In genomic region chr6:140102043-140102442, GRCm38 (mm10) we compare ENCODE assay signal across 23 mouse cellular contexts.
DNase-seq lines count a peak whose midpoint lies in the region; ATAC-seq and TF ChIP-seq lines count a peak whose summit lies in the region.
"Had no signal": no experiment of that assay in that cellular context is flagged by ENCODE, and none has a peak within 500 bp of the region (broad histone marks: within the 10 kb centered on the region; RNA-seq: fewer than 3 reads in every experiment).

No protein-coding gene starts in this region.

- no peak for ATAC-seq in limb, embryonic 11.5 days (ENCODE audit: insufficient number of reproducible peaks, low FRiP score, low TSS enrichment, low read depth)
- peak; percentile 57 for ATAC-seq in intestine, embryonic 15.5 days
- peak; percentile 66 for ATAC-seq in stomach, embryonic 16.5 days (ENCODE audit: insufficient read depth, low FRiP score)
- ATAC-seq: activated CD4-positive, CD25-positive, alpha-beta regulatory T cell, adult 4 months; forebrain, embryonic 13.5 days; forebrain, postnatal 0 days had no signal

- no peak overlapping the region for H3K4me3 ChIP-seq in limb, embryonic 11.5 days (ENCODE audit: low read depth, low read length)
- no peak overlapping the region for H3K4me3 ChIP-seq in limb, embryonic 10.5 days
- H3K4me3 ChIP-seq in intestine, embryonic 15.5 days (replicated peaks): no peak overlapping the region
- H3K4me3 ChIP-seq in stomach, embryonic 16.5 days (replicated peaks; ENCODE audit: low read length): no peak overlapping the region
- H3K4me3 ChIP-seq in layer of hippocampus, adult 2 months: no peak overlapping the region
- H3K4me3 ChIP-seq: forebrain, embryonic 13.5 days; heart, adult 2 months; heart, embryonic 15.5 days; hindbrain, embryonic 10.5 days had no signal

- H3K27ac ChIP-seq in limb, embryonic 11.5 days (replicated peaks; ENCODE audit: low read depth, low read length): no peak overlapping the region
- H3K27ac ChIP-seq in limb, embryonic 10.5 days: no peak overlapping the region
- H3K27ac ChIP-seq in intestine, embryonic 15.5 days: no peak overlapping the region
- H3K27ac ChIP-seq in stomach, embryonic 16.5 days (ENCODE audit: low read length): peak overlapping the region; percentile 69
- no peak overlapping the region for H3K27ac ChIP-seq in layer of hippocampus, adult 2 months
- H3K27ac ChIP-seq: forebrain, embryonic 13.5 days; heart, adult 2 months; heart, embryonic 15.5 days; hindbrain, embryonic 10.5 days; hindbrain, embryonic 14.5 days had no signal

- TF ChIP-seq CTCF in layer of hippocampus, adult 2 months (conservative IDR thresholded peaks at IDR 0.05): no peak

- H3K9ac ChIP-seq in limb, embryonic 11.5 days (ENCODE audit: low read length): no peak overlapping the region
- H3K9ac ChIP-seq in intestine, embryonic 15.5 days: no peak overlapping the region
- no peak overlapping the region for H3K9ac ChIP-seq in stomach, embryonic 16.5 days (ENCODE audit: low read length)
- H3K9ac ChIP-seq: forebrain, embryonic 13.5 days; forebrain, postnatal 0 days; heart, embryonic 15.5 days; hindbrain, embryonic 14.5 days had no signal

- WGBS in limb, embryonic 11.5 days: 42% methylated on average over 6 of the region's 6 CpGs
- 43% methylated on average over 6 of the region's 6 CpGs for WGBS in limb, embryonic 10.5 days
- WGBS in intestine, embryonic 15.5 days: 26% methylated on average over 6 of the region's 6 CpGs
- 28% methylated on average over 6 of the region's 6 CpGs for WGBS in stomach, embryonic 16.5 days

- peak; percentile 47 for DNase-seq in embryo, embryonic 10 days (ENCODE audit: low spot score)
- no peak for DNase-seq in embryo, embryonic 11 days
- DNase-seq in limb, embryonic 11.5 days (ENCODE audit: low spot score): peak; percentile 12
- DNase-seq in limb, embryonic 10.5 days (ENCODE audit: low spot score): no peak
- no peak for DNase-seq in T-cell, adult 2 months (ENCODE audit: low spot score)
- DNase-seq in layer of hippocampus, adult 2 months (ENCODE audit: low spot score in 2 of 2): no peak
- DNase-seq: adrenal gland, postnatal 14 days; B cell, adult 2 months; cerebellum, adult 11-12 months; cerebellum, adult 9-10 months; cerebellum, postnatal 25 days; forebrain, postnatal 0 days; gastrocnemius, postnatal 14 days; heart, adult 2 months; heart, postnatal 14 days had no signal

- no peak overlapping the region for H3K4me2 ChIP-seq in limb, embryonic 11.5 days (ENCODE audit: low read depth, severe bottlenecking)
- H3K4me2 ChIP-seq in intestine, embryonic 15.5 days (replicated peaks): no peak overlapping the region
- H3K4me2 ChIP-seq in stomach, embryonic 16.5 days (ENCODE audit: low read depth, low read length): no peak overlapping the region
- H3K4me2 ChIP-seq: forebrain, embryonic 13.5 days; heart, embryonic 11.5 days; heart, embryonic 15.5 days; hindbrain, embryonic 14.5 days had no signal

- H3K4me1 ChIP-seq in limb, embryonic 11.5 days (ENCODE audit: control insufficient read depth, insufficient read depth, low read length): no peaks in the 10 kb centered on the region
- no peaks in the 10 kb centered on the region for H3K4me1 ChIP-seq in limb, embryonic 10.5 days
- no peaks in the 10 kb centered on the region for H3K4me1 ChIP-seq in intestine, embryonic 15.5 days (replicated peaks)
- H3K4me1 ChIP-seq in stomach, embryonic 16.5 days (ENCODE audit: control insufficient read depth, insufficient read depth, low read length): peaks cover 8% of the 10 kb centered on the region; the same call in 1 of the 2 replicates
- H3K4me1 ChIP-seq: heart, embryonic 15.5 days; hindbrain, embryonic 10.5 days had no signal

- no peaks in the 10 kb centered on the region for H3K36me3 ChIP-seq in limb, embryonic 11.5 days (ENCODE audit: control insufficient read depth, insufficient read depth, low read length)
- H3K36me3 ChIP-seq in limb, embryonic 10.5 days: no peaks in the 10 kb centered on the region
- no peaks in the 10 kb centered on the region for H3K36me3 ChIP-seq in intestine, embryonic 15.5 days
- no peaks in the 10 kb centered on the region for H3K36me3 ChIP-seq in stomach, embryonic 16.5 days (ENCODE audit: control insufficient read depth, insufficient read depth, low read length)
- H3K36me3 ChIP-seq: heart, embryonic 15.5 days; hindbrain, embryonic 10.5 days had no signal

- no peaks in the 10 kb centered on the region for H3K27me3 ChIP-seq in limb, embryonic 11.5 days (ENCODE audit: control insufficient read depth, insufficient read depth, low read length)
- H3K27me3 ChIP-seq in limb, embryonic 10.5 days (ENCODE audit: low read depth, poor library complexity, severe bottlenecking): no peaks in the 10 kb centered on the region
- no peaks in the 10 kb centered on the region for H3K27me3 ChIP-seq in intestine, embryonic 15.5 days (replicated peaks)
- no peaks in the 10 kb centered on the region for H3K27me3 ChIP-seq in stomach, embryonic 16.5 days (ENCODE audit: control insufficient read depth, insufficient read depth, low read length)
- H3K27me3 ChIP-seq: forebrain, embryonic 13.5 days; heart, embryonic 15.5 days had no signal

- no peaks in the 10 kb centered on the region for H3K9me3 ChIP-seq in limb, embryonic 11.5 days (ENCODE audit: control insufficient read depth, low read length)
- no peaks in the 10 kb centered on the region for H3K9me3 ChIP-seq in limb, embryonic 10.5 days (replicated peaks)
- H3K9me3 ChIP-seq in intestine, embryonic 15.5 days: no peaks in the 10 kb centered on the region
- H3K9me3 ChIP-seq in stomach, embryonic 16.5 days (replicated peaks; ENCODE audit: control insufficient read depth, low read length): no peaks in the 10 kb centered on the region
- H3K9me3 ChIP-seq: forebrain, embryonic 13.5 days; heart, embryonic 15.5 days; hindbrain, embryonic 10.5 days had no signal

Comparison
In these comparisons a context has a peak if more than half of its experiments do, and no peak if none do; other contexts are left out.
1. DNase-seq: peak in embryo, embryonic 10 days (single experiment) and limb, embryonic 11.5 days (single experiment); none in embryo, embryonic 11 days (single experiment), limb, embryonic 10.5 days (single experiment), T-cell, adult 2 months (single experiment) and layer of hippocampus, adult 2 months (0 of 2).